Mouse (Mus musculus): Measurements from ENCODE around the gene Rnd2. TPM values are rescaled to one million over a fixed set of nuclear protein-coding genes. Genes with fewer than 3 reads are reported as not detected.

Rnd2 gene
- polyA plus RNA-seq (2014; fragmentation: Illumina TruSeq; extraction: RNeasy Lipid Tissue Mini Kit (QIAGEN cat#74804); ENCODE audit: low read depth, low replicate concordance): 3.3 TPM

GRCm38 (mm10) chr11:101464211-101465100 is at the start of gene Rnd2:
Gene Rnd2 (plus strand): TSS chr11:101464999.

GRCm38 (mm10) chr11:101417101-101417855 is 47.5 kb upstream of the Rnd2 start, which contains the start of gene Aarsd1:
Gene Aarsd1 (minus strand): TSS chr11:101417615.

GRCm38 (mm10) chr11:101424105-101424851 is 40.5 kb upstream of the Rnd2 start, which contains the start of gene Gm27029:
Gene Gm27029 (minus strand): TSS chr11:101424796.

GRCm38 (mm10) chr11:101424925-101425813 is 39.6 kb upstream of the Rnd2 start, which contains the start of the genes Rundc1 and Ptges3l:
Gene Rundc1 (plus strand): TSS chr11:101425085.
Gene Ptges3l (minus strand): TSS chr11:101425333.

GRCm38 (mm10) chr11:101442127-101442693 is 22.6 kb upstream of the Rnd2 start, which contains the start of gene Rpl27:
Gene Rpl27 (plus strand): TSS chr11:101442298.

GRCm38 (mm10) chr11:101448274-101448746 is 16.5 kb upstream of the Rnd2 start, which contains the start of gene Ifi35:
Gene Ifi35 (plus strand): TSS chr11:101448407.

GRCm38 (mm10) chr11:101465869-101466551 is 1.2 kb downstream of the Rnd2 start, which contains the start of gene Vat1:
Gene Vat1 (minus strand): TSS chr11:101466230.

Other genes with a start within 250 kb of the Rnd2 start
- 48.0 TPM for gene Ezh1, start 238.5 kb upstream of the Rnd2 start, polyA plus RNA-seq (2014; fragmentation: Illumina TruSeq; extraction: RNeasy Lipid Tissue Mini Kit (QIAGEN cat#74804); ENCODE audit: low read depth, low replicate concordance)
- gene Ramp2, start 219.0 kb upstream of the Rnd2 start, polyA plus RNA-seq (2014; fragmentation: Illumina TruSeq; extraction: RNeasy Lipid Tissue Mini Kit (QIAGEN cat#74804); ENCODE audit: low read depth, low replicate concordance): 4.3 TPM
- 81.9 TPM for gene Vps25, start 211.3 kb upstream of the Rnd2 start, polyA plus RNA-seq (2014; fragmentation: Illumina TruSeq; extraction: RNeasy Lipid Tissue Mini Kit (QIAGEN cat#74804); ENCODE audit: low read depth, low replicate concordance)
- gene Wnk4, start 204.4 kb upstream of the Rnd2 start, polyA plus RNA-seq (2014; fragmentation: Illumina TruSeq; extraction: RNeasy Lipid Tissue Mini Kit (QIAGEN cat#74804); ENCODE audit: low read depth, low replicate concordance): 1.0 TPM
- gene Cntd1, start 186.0 kb upstream of the Rnd2 start, polyA plus RNA-seq (2014; fragmentation: Illumina TruSeq; extraction: RNeasy Lipid Tissue Mini Kit (QIAGEN cat#74804); ENCODE audit: low read depth, low replicate concordance): 8.1 TPM
- gene Coa3, start 185.9 kb upstream of the Rnd2 start, polyA plus RNA-seq (2014; fragmentation: Illumina TruSeq; extraction: RNeasy Lipid Tissue Mini Kit (QIAGEN cat#74804); ENCODE audit: low read depth, low replicate concordance): 9.6 TPM
- gene Becn1, start 162.7 kb upstream of the Rnd2 start, polyA plus RNA-seq (2014; fragmentation: Illumina TruSeq; extraction: RNeasy Lipid Tissue Mini Kit (QIAGEN cat#74804); ENCODE audit: low read depth, low replicate concordance): 138 TPM
- gene Psme3, start 148.8 kb upstream of the Rnd2 start, polyA plus RNA-seq (2014; fragmentation: Illumina TruSeq; extraction: RNeasy Lipid Tissue Mini Kit (QIAGEN cat#74804); ENCODE audit: low read depth, low replicate concordance): 161 TPM
- gene Aoc2, start 139.9 kb upstream of the Rnd2 start, polyA plus RNA-seq (2014; fragmentation: Illumina TruSeq; extraction: RNeasy Lipid Tissue Mini Kit (QIAGEN cat#74804); ENCODE audit: low read depth, low replicate concordance): 0.38 TPM
- gene Aoc3, start 134.4 kb upstream of the Rnd2 start, polyA plus RNA-seq (2014; fragmentation: Illumina TruSeq; extraction: RNeasy Lipid Tissue Mini Kit (QIAGEN cat#74804); ENCODE audit: low read depth, low replicate concordance): 15.5 TPM
- not detected for gene G6pc, start 97.4 kb upstream of the Rnd2 start, polyA plus RNA-seq (2014; fragmentation: Illumina TruSeq; extraction: RNeasy Lipid Tissue Mini Kit (QIAGEN cat#74804); ENCODE audit: low read depth, low replicate concordance)
- gene Aarsd1, start 47.4 kb upstream of the Rnd2 start, polyA plus RNA-seq (2014; fragmentation: Illumina TruSeq; extraction: RNeasy Lipid Tissue Mini Kit (QIAGEN cat#74804); ENCODE audit: low read depth, low replicate concordance): 5.4 TPM
- not detected for gene Gm27029, start 40.2 kb upstream of the Rnd2 start, polyA plus RNA-seq (2014; fragmentation: Illumina TruSeq; extraction: RNeasy Lipid Tissue Mini Kit (QIAGEN cat#74804); ENCODE audit: low read depth, low replicate concordance)
- gene Rundc1, start 39.9 kb upstream of the Rnd2 start, polyA plus RNA-seq (2014; fragmentation: Illumina TruSeq; extraction: RNeasy Lipid Tissue Mini Kit (QIAGEN cat#74804); ENCODE audit: low read depth, low replicate concordance): 3.9 TPM
- 4.9 TPM for gene Ptges3l, start 39.7 kb upstream of the Rnd2 start, polyA plus RNA-seq (2014; fragmentation: Illumina TruSeq; extraction: RNeasy Lipid Tissue Mini Kit (QIAGEN cat#74804); ENCODE audit: low read depth, low replicate concordance)
- gene Rpl27, start 22.7 kb upstream of the Rnd2 start, polyA plus RNA-seq (2014; fragmentation: Illumina TruSeq; extraction: RNeasy Lipid Tissue Mini Kit (QIAGEN cat#74804); ENCODE audit: low read depth, low replicate concordance): 57.4 TPM
- 2.3 TPM for gene Ifi35, start 16.6 kb upstream of the Rnd2 start, polyA plus RNA-seq (2014; fragmentation: Illumina TruSeq; extraction: RNeasy Lipid Tissue Mini Kit (QIAGEN cat#74804); ENCODE audit: low read depth, low replicate concordance)
- gene Vat1, start 1.2 kb downstream of the Rnd2 start, polyA plus RNA-seq (2014; fragmentation: Illumina TruSeq; extraction: RNeasy Lipid Tissue Mini Kit (QIAGEN cat#74804); ENCODE audit: low read depth, low replicate concordance): 1.4 TPM
- gene Brca1, start 87.0 kb downstream of the Rnd2 start, polyA plus RNA-seq (2014; fragmentation: Illumina TruSeq; extraction: RNeasy Lipid Tissue Mini Kit (QIAGEN cat#74804); ENCODE audit: low read depth, low replicate concordance): 5.3 TPM
- gene Nbr1, start 87.2 kb downstream of the Rnd2 start, polyA plus RNA-seq (2014; fragmentation: Illumina TruSeq; extraction: RNeasy Lipid Tissue Mini Kit (QIAGEN cat#74804); ENCODE audit: low read depth, low replicate concordance): 237 TPM
- 18.5 TPM for gene Tmem106a, start 117.2 kb downstream of the Rnd2 start, polyA plus RNA-seq (2014; fragmentation: Illumina TruSeq; extraction: RNeasy Lipid Tissue Mini Kit (QIAGEN cat#74804); ENCODE audit: low read depth, low replicate concordance)
- not detected for gene Gm11634, start 134.3 kb downstream of the Rnd2 start, polyA plus RNA-seq (2014; fragmentation: Illumina TruSeq; extraction: RNeasy Lipid Tissue Mini Kit (QIAGEN cat#74804); ENCODE audit: low read depth, low replicate concordance)
- 0.47 TPM for gene Rdm1, start 162.2 kb downstream of the Rnd2 start, polyA plus RNA-seq (2014; fragmentation: Illumina TruSeq; extraction: RNeasy Lipid Tissue Mini Kit (QIAGEN cat#74804); ENCODE audit: low read depth, low replicate concordance)
- 3.4 TPM for gene Arl4d, start 200.5 kb downstream of the Rnd2 start, polyA plus RNA-seq (2014; fragmentation: Illumina TruSeq; extraction: RNeasy Lipid Tissue Mini Kit (QIAGEN cat#74804); ENCODE audit: low read depth, low replicate concordance)